Mouse (Mus musculus) right cerebral cortex, postnatal 10 days (tissue): ENCODE measurements around the gene Zfp944.
"Not testable (repeated sequence)": the region's sequence is repeated elsewhere in the genome, so short reads cannot be mapped to it uniquely, and the experiment has no call there.

Experiments used
- DNase-seq, 2 experiments: peaks; one replicate each; pipeline ENCODE4 v3.0.0; 2021; ENCODE audit warnings: low spot score in 2 of 2

Zfp944 gene

DNA sequence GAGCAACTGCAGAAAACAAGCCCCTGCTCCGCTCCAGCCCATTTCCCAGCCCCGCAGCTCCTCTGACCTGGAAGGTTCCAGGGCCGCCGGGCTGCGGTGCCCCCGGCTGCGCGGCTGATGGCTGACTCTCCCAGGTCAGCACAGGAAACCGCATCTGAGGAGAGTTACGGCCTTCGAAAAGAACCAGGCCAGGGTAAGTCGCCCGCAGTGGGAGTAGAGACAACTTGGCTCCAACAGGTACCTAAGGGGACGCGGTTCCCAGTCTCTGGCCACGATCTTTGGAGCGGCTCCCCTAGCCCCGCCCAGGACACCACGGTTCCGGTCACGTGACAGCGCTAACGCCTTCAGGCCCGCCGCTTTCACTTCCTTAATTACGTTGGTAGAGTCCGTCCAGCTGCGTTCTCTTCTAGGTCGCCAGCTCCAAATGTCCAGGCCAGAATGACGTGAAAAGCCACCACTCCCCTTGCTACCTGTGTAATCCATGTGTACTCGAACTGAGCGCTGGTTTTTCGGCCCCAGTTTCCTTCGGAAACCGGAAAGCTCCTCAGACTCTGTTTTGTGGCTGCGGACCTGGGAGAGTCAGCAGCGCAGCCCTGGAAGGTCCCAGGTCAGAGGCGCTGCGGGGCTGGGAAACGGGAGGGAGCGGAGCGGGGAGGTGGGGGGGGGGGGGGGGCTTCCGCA is at the start of gene Zfp944, which contains the start of gene Zfp758:
Gene Zfp944 (minus strand): TSS at position 300 of the 681 bp plus-strand sequence.
Gene Zfp758 (plus strand): TSS at position 353 of the 681 bp plus-strand sequence.
- DNase-seq = peak; percentile 37 to 43

DNA sequence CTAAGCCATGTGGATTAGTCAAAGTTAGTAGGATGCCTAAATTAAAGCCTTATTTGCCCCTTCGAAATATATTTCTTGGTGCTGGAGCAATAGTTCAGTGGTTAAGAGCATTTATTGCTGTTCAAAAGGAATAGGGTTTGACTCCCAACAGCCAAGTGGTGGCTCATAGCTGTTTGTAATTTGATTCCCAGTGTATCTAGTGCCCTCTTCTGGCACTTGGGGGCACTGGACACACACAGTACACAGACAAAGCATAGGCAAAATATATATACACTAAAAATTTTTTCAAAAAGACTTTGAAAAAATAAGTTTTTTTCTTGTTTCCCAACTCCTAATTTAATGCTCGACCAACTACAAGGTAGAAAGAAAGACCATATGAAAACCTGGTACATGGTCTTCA is 49.6 kb upstream of the Zfp944 start:
- peak in 1 of 2 experiments; percentile 25 for DNase-seq

DNA sequence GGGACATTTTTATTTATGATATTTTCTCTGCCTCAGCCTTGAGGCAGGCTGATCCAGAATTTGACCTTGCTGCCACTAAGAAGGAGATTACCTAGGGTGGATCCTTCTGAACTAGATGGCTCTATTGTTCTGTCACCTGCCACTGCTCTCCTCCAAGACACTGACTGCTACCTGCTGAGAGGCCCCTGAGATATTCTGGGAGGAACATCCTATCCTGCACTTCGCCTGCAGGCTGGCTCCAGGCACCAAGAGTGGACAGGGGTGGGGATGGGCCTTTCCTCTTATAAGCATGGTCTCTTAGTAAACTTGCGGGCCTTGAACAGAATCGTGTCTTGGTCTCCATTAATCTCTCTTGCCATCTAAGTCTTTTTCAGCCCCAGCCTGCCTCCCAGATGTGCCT is 2.7 kb upstream of the Zfp944 start:
- no peak for DNase-seq

DNA sequence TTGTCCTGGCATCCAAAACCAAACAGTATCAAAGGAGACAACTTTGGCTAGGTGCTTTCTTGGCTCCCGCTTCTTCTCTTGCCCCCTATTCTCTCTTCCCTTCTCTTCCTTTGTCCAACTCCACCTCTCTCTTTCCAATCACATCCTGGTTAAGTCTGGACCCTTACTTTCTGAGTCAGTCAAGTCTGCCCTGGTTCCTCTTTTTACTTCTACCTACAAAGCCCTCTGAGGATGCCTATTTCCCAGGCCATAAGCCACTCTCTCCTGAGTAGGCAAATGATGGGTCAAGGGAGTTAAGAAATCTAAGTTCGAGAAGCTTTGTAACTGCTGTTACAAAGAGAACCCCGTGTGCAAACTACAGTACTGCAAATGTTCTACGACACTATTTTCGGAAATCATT is 628 bp downstream of the Zfp944 start:
- DNase-seq = no peak

- DNase-seq = peak; percentile 31 to 50
Observed at GRCm38 (mm10) chr17:22352794-22353193, 8.4 kb downstream of the Zfp944 start.

- DNase-seq = not testable (repeated sequence)
Observed at GRCm38 (mm10) chr17:22315247-22315646, 46.0 kb downstream of the Zfp944 start.

GRCm38 (mm10) chr17:22314730-22315226 is 46.4 kb downstream of the Zfp944 start, which contains the start of gene CT030661.1:
TSS of gene CT030661.1 (minus strand) at chr17:22314837.
- peak; percentile 95 to 98 for DNase-seq

DNA sequence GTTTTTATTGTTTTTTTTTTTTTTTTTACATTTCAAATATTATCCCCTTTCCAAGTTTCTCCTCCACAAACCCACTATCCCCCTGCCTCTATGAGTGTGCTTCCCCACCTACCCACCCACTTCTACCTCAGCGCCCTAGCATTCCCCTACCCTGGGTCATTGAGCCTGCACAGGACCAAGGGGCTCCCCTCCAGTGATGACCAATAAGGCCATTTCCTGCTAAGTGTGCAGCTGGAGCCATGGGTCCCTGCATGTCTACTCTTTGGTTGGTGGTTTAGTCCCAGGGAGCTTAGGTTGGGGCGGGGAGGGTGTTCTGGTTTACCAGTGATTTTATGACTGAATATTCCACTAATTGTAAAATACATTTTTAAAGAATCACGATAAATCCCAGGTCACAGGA is 47.0 kb downstream of the Zfp944 start:
- not testable (repeated sequence) for DNase-seq
